Mouse (Mus musculus) kidney, adult 2 months (tissue): ENCODE results near the gene Nolc1. TPM values are rescaled to one million over a fixed set of nuclear protein-coding genes. Genes with fewer than 3 reads are reported as not detected.

Experiments
- DNase-seq: peaks from one replicate; pipeline ENCODE4 v3.0.0; 2021
- H3K27ac ChIP-seq: fragments of 200-500 bp; 2 replicates; pipeline ENCODE4 v1.5.1; 2012; ENCODE audit warnings: low read depth, low read length, control low read depth, inconsistent platforms; ENCODE audit not compliant: insufficient read depth
- H3K27me3 ChIP-seq: fragments of 200-500 bp; replicated peaks from 2 replicates; pipeline ENCODE4 v1.6.1; 2012; ENCODE audit warnings: mild to moderate bottlenecking, moderate library complexity, low read length, inconsistent platforms; ENCODE audit not compliant: control insufficient read depth, insufficient read depth
- H3K36me3 ChIP-seq: fragments of 200-500 bp; 2 replicates; pipeline ENCODE4 v1.6.1; 2012; ENCODE audit warnings: mild to moderate bottlenecking, moderate library complexity, low read length, inconsistent platforms; ENCODE audit not compliant: control insufficient read depth, insufficient read depth
- H3K4me1 ChIP-seq: fragments of 200-500 bp; 2 replicates; pipeline ENCODE4 v1.6.1; 2011; ENCODE audit warnings: low read length; ENCODE audit not compliant: control insufficient read depth, insufficient read depth
- H3K4me3 ChIP-seq: fragments of 200-500 bp; 2 replicates; pipeline ENCODE4 v1.5.1; 2011; ENCODE audit warnings: mild to moderate bottlenecking, low read depth, low read length, control low read depth; ENCODE audit not compliant: insufficient read depth
- CTCF ChIP-seq: fragments of 200-500 bp; conservative IDR thresholded peaks from 2 replicates; pipeline ENCODE4 v1.5.1; 2011; ENCODE audit warnings: low read depth, mild to moderate bottlenecking, control low read depth, low read length, moderate library complexity, mixed read lengths; ENCODE audit not compliant: insufficient read depth, insufficient read length
- POLR2A ChIP-seq: fragments of 200-500 bp; IDR thresholded peaks from one replicate; pipeline ENCODE4 v1.6.1; 2011; ENCODE audit warnings: low read depth, low read length, control low read depth
- WGBS: fragments of 180-500 bp; shearing (Covaris S2); methylation state at CpG from one replicate; pipeline ENCODE4 v1.1.7; 2018; 5-methylcytosine and 5-hydroxymethylcytosine counted together
- polyA plus RNA-seq: library from polyadenylated mRNA; depleted of rRNA; stranded (reverse); fragments of >200 nt; gene quantifications from 2 replicates; pipeline ENCODE4 v1.2.3, GENCODE M21; 2012

Gene Nolc1
- polyA plus RNA-seq, 1 experiment: 10.0 TPM

- no peak for DNase-seq
- 96% methylated on average over 5 of the region's 5 CpGs for WGBS
- TF ChIP-seq POLR2A: no peak
- no peak for TF ChIP-seq CTCF
- Histone ChIP-seq H3K36me3 (no peaks in the 10 kb centered on the region), H3K4me3 (no peak overlapping the region), H3K27ac (no peak overlapping the region), H3K27me3 (no peaks in the 10 kb centered on the region), H3K4me1 (peaks cover 6% of the 10 kb centered on the region; the same call in 1 of the 2 replicates)
These were observed 1.4 kb upstream of the Nolc1 start for GRCm38 (mm10) chr19:46074266-46074665.

DNA sequence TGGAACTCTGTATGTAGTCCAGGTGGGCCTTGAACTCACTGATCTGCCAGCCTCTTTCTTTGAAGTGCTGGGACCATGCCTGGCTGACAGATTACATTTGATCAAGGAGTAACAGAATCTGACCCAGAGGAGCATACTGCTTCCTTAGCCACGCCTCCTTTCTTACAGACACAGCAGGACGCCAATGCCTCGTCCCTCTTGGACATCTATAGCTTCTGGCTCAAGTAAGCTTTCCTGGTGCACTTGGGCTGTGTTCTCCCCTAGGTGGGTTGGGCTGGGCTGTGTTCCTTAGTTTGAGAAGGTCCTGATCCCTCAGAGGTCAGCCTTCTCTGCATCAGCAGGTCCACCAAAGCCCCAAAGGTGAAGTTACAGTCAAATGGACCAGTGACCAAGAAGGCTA is 2.9 kb downstream of the Nolc1 start:
- Histone ChIP-seq H3K4me3 (no peak overlapping the region), H3K36me3 (peaks cover 7% of the 10 kb centered on the region), H3K27ac (no peak overlapping the region), H3K4me1 (peaks cover 6% of the 10 kb centered on the region; the same call in 1 of the 2 replicates), H3K27me3 (no peaks in the 10 kb centered on the region)
- no peak for DNase-seq
- 71% methylated on average over 3 of the region's 3 CpGs for WGBS
- TF ChIP-seq POLR2A: no peak
- TF ChIP-seq CTCF: no peak

GRCm38 (mm10) chr19:46085185-46085584 is 9.5 kb downstream of the Nolc1 start:
- 95% methylated on average over 8 of the region's 8 CpGs for WGBS
- Histone ChIP-seq H3K36me3 (peaks cover 5% of the 10 kb centered on the region), H3K4me3 (no peak overlapping the region), H3K4me1 (no peaks in the 10 kb centered on the region), H3K27me3 (no peaks in the 10 kb centered on the region), H3K27ac (no peak overlapping the region)
- DNase-seq: no peak
- TF ChIP-seq CTCF (no peak), POLR2A (no peak)

GRCm38 (mm10) chr19:46086337-46086736 is 10.7 kb downstream of the Nolc1 start:
- Histone ChIP-seq H3K27me3 (no peaks in the 10 kb centered on the region), H3K4me1 (no peaks in the 10 kb centered on the region), H3K4me3 (no peak overlapping the region), H3K36me3 (peaks cover 5% of the 10 kb centered on the region), H3K27ac (no peak overlapping the region)
- TF ChIP-seq POLR2A (no peak), CTCF (peak; percentile 50)
- 53% methylated on average over 3 of the region's 3 CpGs for WGBS
- DNase-seq: peak; percentile 41

GRCm38 (mm10) chr19:46087871-46088270 is 12.2 kb downstream of the Nolc1 start:
- H3K27ac ChIP-seq: no peak overlapping the region
- H3K4me3 ChIP-seq: no peak overlapping the region
- 72% methylated on average over 7 of the region's 7 CpGs for WGBS
- H3K36me3 ChIP-seq: peaks cover 2% of the 10 kb centered on the region; the same call in 1 of the 2 replicates
- H3K4me1 ChIP-seq: no peaks in the 10 kb centered on the region
- H3K27me3 ChIP-seq: no peaks in the 10 kb centered on the region
- TF ChIP-seq CTCF: no peak
- TF ChIP-seq POLR2A: no peak
- DNase-seq: peak; percentile 16

- WGBS: 92% methylated on average over 4 of the region's 4 CpGs
- H3K27ac ChIP-seq: no peak overlapping the region
- H3K4me3 ChIP-seq: no peak overlapping the region
These were observed 16.0 kb downstream of the Nolc1 start for GRCm38 (mm10) chr19:46091641-46092040.

DNA sequence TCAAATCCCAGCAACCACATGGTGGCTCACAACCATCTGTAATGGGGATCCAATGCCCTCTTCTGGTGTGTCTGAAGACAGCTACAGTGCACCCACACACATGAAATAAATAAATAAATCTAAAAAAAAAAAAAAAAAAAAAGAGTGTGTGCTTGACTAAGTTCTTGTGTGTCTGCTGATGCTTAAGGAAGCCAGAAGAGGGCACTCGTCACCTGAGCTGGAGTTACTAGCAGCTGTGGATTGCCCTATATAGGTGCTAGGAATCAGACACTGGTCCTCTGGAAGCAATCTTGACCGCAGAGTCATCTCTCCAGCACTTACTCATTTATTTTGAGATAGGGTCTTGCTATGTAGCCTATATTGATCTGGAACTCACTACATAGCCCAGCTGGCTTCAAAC is 18.5 kb downstream of the Nolc1 start:
- H3K27ac ChIP-seq: no peak overlapping the region
- H3K4me1 ChIP-seq: no peaks in the 10 kb centered on the region
- H3K36me3 ChIP-seq: no peaks in the 10 kb centered on the region
- TF ChIP-seq POLR2A (no peak), CTCF (no peak)
- H3K4me3 ChIP-seq: no peak overlapping the region
- 91% methylated on average over 2 of the region's 2 CpGs for WGBS
- no peaks in the 10 kb centered on the region for H3K27me3 ChIP-seq
- DNase-seq: no peak

More at GRCm38 (mm10) chr19:46091641-46092040, 16.0 kb downstream of the Nolc1 start:
- H3K27me3 ChIP-seq: no peaks in the 10 kb centered on the region
- DNase-seq: no peak
- H3K4me1 ChIP-seq: no peaks in the 10 kb centered on the region
- no peak for TF ChIP-seq CTCF
- TF ChIP-seq POLR2A: no peak
- no peaks in the 10 kb centered on the region for H3K36me3 ChIP-seq

- Histone ChIP-seq H3K36me3 (no peaks in the 10 kb centered on the region), H3K4me3 (no peak overlapping the region), H3K27me3 (no peaks in the 10 kb centered on the region), H3K4me1 (no peaks in the 10 kb centered on the region), H3K27ac (no peak overlapping the region)
- TF ChIP-seq CTCF (no peak), POLR2A (no peak)
- WGBS: 78% methylated on average over 4 of the region's 4 CpGs
- no peak for DNase-seq
These were observed 19.6 kb downstream of the Nolc1 start for GRCm38 (mm10) chr19:46095291-46095690.
